Mouse (Mus musculus): ENCODE measurements around the gene Mto1.
A peak's percentile ranks its signal among the peaks of the same experiment; 100 is the strongest.
"Not testable (repeated sequence)": the region's sequence is repeated elsewhere in the genome, so short reads cannot be mapped to it uniquely, and the experiment has no call there.

Gene Mto1

GRCm38 (mm10) chr9:78476531-78477020, 28.6 kb downstream of the Mto1 start:
- DNase-seq = no peak

DNA sequence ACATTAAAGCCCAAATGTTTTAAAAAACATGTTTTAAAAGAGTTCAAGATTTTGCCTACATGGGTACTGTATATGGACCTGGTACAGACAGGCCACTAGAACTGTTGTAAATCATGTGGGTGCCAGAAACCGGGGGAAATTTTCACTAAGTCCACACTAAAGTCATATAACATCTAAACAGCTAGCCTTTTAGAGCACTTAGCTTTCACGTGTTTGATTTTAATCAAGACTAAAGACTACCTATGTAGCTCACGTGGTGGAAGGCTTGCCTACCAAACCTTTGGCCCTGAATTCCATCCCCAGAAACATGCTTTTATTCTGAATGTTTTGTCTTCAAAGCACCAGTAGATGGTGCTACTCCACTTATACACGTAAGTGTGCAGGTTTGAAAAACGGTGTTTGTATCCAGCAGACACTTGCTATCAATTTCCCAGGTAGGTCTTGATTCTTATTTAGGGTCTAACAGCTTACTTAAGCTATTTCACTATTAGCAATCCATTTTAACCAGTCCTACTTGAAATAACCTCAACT, 29.1 kb downstream of the Mto1 start:
- no peak for DNase-seq

- DNase-seq = not testable (repeated sequence)
These were observed 30.1 kb downstream of the Mto1 start for GRCm38 (mm10) chr9:78478009-78478605.

DNA sequence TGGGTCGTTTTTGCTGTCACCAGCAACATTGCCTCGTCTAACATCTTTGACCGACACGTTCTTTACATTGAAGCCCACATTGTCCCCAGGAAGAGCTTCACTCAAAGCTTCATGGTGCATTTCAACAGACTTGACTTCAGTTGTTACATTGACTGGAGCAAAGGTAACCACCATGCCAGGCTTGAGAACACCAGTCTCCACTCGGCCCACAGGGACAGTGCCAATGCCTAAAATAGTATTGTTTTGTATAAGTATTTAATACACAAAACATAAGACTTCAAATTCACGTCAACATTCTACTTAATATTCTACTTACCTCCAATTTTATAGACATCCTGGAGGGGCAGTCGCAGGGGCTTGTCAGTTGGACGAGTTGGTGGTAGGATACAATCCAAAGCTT, 31.3 kb downstream of the Mto1 start:
- not testable (repeated sequence) for DNase-seq

- DNase-seq = not testable (repeated sequence)
These were observed 32.2 kb downstream of the Mto1 start for GRCm38 (mm10) chr9:78480227-78480626.

DNA sequence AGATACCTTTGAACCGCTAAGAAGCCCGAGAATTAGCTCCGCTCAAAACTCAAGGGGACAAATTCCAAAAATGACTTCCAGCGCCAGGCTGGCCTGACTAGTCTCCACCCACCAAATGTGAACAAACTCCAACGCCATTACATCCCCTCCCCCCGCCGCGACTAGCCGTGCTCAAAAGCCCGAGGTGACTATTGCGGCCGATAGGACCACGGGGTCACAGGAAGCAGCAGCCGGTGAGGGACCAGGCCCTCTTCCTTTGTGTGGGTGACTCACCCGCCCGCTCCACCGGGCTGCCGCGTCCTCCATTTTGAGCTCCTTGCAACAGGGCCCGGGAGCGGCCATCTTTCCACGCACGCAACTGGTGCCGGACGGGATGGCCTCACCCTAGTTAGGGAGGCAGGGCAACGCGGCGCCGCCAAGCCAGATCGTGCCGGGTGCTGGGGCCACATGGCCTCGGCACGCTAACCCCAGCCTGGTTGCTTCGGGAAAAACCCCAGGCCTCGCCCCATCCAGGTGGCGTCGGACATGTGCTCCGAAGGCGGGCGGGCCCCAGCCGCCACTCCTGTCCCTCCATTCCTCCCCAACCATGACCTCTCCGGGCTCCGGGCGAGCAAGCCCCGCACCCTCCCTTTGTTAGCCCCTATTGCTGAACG, 32.8 kb downstream of the Mto1 start:
- peak; percentile 79 for DNase-seq

DNA sequence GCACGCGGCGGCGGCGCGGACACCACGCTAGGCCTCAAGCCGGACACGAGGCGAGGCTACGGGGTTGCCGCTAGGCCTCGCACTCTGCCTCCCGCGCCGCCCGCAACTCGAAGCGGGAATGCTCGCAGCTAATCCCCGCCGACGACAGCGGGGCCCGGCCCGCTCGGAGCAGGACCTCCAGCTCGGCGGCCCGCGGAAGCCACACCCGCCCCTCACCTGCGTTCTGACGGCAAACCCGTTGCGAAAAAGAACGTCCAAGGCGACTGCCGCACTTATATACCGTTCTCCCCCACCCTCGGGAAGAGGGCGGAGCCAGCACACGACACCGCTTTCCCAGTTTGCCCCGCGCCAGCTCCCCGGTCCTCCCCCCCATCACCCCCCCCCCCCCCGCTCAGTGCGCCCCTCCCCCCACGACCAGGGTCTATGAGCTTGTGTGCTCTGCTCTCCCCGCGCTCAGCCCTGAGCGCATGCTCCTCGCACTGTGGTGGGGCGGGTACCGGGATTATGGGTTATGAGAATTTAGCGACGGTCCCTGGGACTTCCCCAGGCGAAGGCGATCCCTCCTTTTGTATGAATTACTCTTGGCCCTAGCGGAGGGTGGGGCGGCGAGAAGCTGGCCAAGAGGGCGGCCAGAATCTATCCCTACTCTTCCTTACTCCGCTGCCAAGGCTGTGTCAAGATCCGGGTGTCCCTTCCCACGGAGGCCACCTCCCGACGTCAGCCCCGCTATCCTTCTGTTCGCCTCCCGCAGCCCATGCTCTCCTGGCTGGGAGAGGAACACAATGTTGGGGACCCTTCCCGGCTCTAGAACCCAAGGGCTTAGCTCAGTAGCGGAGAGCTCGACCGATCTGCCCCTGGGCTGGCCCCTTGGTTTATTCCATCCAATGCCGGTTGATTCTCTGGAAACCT, 33.7 kb downstream of the Mto1 start:
- peak; percentile 99 for DNase-seq

DNA sequence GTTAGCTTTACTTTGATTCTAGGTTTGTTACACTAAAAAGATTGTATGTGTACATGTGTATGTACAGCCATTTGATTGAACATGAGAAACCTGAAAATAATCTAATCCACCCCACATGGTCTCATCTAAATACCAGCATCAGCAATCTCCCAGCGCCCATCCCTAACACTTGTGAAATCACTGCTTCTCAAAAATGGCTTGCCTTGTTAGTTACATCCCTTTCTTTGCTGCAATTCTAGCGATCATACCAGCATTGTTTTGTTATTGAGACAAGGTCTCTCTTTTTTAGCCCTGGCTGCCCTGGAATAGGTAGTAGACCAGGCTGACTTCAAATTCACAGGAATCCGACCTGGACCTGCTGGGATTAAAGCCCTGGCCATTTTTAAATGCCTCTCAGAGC, 34.4 kb downstream of the Mto1 start:
- no peak for DNase-seq

DNA sequence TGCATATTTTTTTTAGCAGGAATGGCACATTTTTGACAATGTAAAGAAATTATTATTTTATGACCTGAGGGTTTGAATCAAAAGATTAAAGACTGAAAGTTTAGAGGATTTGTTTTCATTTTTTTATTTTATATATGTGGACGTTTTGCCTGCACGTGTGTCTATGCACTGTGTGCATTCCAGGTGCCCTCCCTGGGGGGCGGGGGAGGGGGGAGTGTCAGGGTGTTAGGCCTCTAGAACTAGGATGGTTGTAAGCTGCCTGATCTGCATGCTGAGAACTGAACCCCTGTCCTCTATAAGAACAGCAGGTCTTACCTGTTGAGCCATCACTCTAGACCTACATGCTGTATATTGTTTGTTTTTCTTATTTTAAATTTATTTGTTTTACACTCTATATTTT, 36.7 kb downstream of the Mto1 start:
- DNase-seq = no peak

GRCm38 (mm10) chr9:78488021-78488420, 40.0 kb downstream of the Mto1 start:
- not testable (repeated sequence) for DNase-seq

- DNase-seq = peak; percentile 40
These were observed 40.9 kb downstream of the Mto1 start, which contains the start of gene Eef1a1 for GRCm38 (mm10) chr9:78488890-78489420. TSS of gene Eef1a1 (minus strand) at chr9:78489151.

GRCm38 (mm10) chr9:78491169-78491568, 43.2 kb downstream of the Mto1 start:
- DNase-seq = no peak

DNA sequence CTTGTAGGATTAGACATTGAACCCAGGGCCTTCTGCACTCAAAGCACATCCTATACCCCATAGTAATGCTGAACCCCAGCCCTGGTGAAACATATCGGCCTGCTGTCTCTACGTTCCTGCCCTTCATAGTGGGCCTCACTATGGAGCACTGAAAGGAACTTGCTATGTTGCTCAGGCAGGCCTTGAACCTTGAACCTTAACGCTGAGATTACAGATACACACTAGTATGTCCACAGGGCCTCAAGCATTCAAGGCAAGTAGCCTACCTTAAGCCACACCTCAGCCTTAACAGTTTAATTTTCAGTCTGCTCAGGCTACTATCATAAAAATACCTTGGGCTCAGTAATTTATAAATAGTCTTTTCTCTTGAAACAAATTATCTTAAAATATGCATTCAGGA, 44.2 kb downstream of the Mto1 start:
- DNase-seq = no peak

- DNase-seq = no peak
These were observed 45.2 kb downstream of the Mto1 start for GRCm38 (mm10) chr9:78493171-78493570.

DNA sequence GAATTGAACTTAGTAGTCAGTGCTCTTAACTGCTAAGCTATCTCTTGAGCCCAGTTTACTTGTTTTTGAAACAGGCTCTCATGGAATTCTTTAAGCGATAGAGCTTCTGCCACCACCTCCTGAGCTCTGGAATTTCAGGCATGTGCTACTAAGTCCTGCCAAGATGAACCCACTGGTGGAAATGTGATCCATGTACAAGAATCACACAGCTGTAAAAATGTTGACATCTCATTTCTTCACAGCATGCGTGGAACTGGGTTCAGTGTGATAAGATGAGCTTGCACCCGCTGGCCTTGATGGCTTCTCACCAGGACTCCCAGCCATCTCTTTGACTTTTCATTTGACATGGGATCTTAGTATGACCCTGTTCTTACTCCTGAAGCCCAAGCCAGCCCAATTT, 52.4 kb downstream of the Mto1 start:
- no peak for DNase-seq

DNA sequence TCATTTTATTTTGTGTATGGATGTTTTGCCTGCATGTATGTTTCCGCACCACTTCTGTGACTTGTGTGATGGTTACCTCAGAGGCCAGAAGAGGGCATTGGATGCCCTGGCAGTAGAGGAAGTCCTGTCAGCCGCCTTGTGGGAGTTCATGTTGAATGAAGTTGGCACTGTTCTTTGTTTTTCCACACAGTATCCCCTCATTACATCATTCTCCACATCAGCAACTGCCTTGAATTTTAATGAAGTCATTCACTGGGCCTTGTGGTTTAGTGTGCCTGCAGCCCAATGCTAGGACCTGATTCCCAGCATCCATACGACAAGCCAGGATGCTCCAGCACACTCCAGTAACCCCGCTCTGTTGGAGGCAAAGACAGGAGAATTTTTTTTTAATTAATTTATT, 53.3 kb downstream of the Mto1 start:
- DNase-seq = no peak

DNA sequence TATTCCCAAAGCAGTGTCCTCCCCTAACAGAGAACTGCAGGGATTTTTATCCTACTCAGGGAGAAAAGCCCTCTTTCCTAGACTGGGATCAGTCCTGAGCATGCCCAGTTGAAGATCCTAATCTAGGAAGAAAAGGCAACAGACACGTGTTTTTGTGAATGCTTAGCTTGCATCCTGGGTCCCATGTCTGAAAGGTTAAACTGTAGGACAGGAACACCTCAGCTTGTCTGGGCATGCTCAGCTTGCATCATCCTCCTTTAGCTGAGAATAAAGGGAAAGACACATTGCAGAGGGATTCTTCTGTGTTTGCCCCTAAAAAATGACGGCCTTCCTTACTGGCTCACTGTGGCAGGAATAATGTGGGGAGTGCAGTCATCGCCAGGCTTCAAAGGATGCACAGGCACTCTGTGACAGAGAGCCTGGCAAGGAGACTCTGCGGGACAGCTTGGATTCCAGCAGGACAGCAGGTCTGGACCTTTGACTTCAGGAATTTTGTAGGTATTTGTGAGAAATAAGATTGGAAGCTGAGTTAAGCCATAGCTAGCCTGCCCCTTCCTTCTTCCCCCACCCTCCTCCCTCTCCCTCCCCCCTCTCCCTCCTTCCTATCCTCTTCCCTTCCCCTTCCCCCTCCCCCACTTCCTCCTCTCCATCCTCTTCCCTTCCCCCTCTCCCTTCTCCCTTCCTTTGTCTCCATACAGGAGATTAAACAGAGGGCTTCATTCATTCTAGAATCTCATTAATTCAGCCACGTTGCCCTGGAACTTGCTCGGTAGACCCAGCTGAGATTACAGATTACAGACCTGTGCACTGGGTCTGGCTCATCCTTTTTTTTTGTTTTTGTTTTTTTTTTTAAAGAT, 55.4 kb downstream of the Mto1 start:
- no peak for DNase-seq

GRCm38 (mm10) chr9:78504133-78504532, 56.1 kb downstream of the Mto1 start:
- no peak for DNase-seq

DNA sequence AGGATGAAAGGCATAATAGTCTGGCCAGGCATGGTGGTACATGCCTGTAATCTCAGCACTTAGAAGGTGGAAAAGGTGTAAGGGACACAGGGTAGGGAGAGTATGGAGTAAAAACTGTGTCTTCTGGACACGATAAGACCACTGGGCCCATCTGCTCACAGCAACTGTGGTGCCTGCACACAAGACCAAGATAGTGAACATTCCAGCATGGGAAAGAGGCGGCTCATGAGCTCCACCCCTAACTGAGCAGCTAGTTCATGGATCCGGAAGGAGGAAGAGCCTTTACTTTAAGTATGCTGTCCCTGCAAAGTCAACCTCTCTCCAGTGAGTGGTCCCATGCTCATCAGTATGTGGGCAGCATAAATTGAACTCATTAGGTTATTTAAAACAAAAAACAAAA, 56.7 kb downstream of the Mto1 start:
- DNase-seq = no peak

- no peak for DNase-seq
These were observed 57.2 kb downstream of the Mto1 start for GRCm38 (mm10) chr9:78505223-78505622.

GRCm38 (mm10) chr9:78506002-78506721, 58.2 kb downstream of the Mto1 start:
- no peak for DNase-seq
